Mouse (Mus musculus) cerebellum, postnatal 14 days (tissue): ENCODE data around the gene Lgr5.

Experiments used
- DNase-seq, 2 experiments: peaks; one replicate each; pipeline ENCODE4 v3.0.0; 2021; ENCODE audit warnings: mixed read lengths in 2 of 2

Gene Lgr5

GRCm38 (mm10) chr10:115413496-115413895 is 174.1 kb downstream of the Lgr5 start:
- no peak for DNase-seq

- DNase-seq: peak; percentile 72 to 78
Observed at GRCm38 (mm10) chr10:115406393-115406792, 181.2 kb downstream of the Lgr5 start.
